Mouse (Mus musculus): ENCODE measurements around the gene Slc25a17. TPM values are rescaled to one million over a fixed set of nuclear protein-coding genes. Genes with fewer than 3 reads are reported as not detected.

Gene Slc25a17
- total and polyA plus RNA-seq, 2 experiments from 2014 or later = 35.7 to 39.8 TPM

DNA sequence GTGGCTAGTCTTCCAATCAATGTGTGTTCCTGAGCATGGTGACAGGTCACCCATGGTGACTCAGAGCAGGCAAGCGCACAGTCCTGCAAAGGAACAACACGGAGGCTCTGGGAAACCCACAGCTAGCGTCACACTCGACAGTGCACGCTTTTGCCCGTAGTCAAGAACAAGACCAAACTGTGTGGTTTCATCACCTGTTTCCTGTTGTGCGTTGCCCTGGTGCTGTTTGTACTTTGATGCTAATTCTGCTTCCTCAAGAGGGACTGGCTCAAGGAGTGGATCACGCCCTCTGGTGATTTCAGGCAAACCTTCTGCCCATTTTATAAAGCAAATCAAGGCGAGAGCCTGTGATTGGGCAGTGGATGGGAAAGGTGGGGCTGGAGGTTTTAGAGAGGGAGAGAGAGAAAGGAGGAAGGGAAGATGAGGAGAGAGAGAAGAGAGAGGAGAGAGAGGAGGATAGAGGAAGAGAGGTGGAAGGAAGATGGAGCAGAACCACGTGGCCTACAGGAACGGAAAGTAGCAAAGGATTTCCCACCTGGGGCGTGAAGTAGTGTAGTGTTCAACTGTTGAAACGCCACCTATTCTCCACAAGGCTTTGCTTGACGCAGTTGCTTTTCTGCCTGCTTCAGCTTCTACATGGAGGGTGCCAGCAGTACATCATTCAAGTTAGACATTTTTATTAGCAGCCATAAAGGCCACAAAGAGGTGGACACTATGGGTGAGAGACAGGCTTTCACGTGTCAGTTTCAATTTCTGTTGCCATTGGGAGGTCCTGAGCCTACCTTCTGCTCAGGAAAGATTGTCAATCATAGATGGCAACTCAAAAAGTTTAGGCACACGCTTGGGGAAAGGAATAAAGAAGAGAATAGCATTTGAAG lies 59.2 kb downstream of the Slc25a17 start:
- Histone ChIP-seq H3K4me1 (ENCODE audit: control insufficient read depth, insufficient read depth) (no peaks in the 10 kb centered on the region), H3K27me3 (ENCODE audit: control insufficient read depth, insufficient read depth, low read length) (no peaks in the 10 kb centered on the region), H3K36me3 (replicated peaks; ENCODE audit: control insufficient read depth, insufficient read depth, low read length) (no peaks in the 10 kb centered on the region), H3K9me3 (replicated peaks; ENCODE audit: control insufficient read depth, low read length) (no peaks in the 10 kb centered on the region), H3K27ac (ENCODE audit: low read depth) (no peak overlapping the region), H3K9ac (replicated peaks; ENCODE audit: low read depth, low read length) (no peak overlapping the region), H3K4me2 (ENCODE audit: low read depth, low read length) (no peak overlapping the region), H3K4me3 (ENCODE audit: low read depth, low read length) (no peak overlapping the region)
- ATAC-seq (ENCODE audit: insufficient read depth, low read depth) = no peak
- no peak for TF ChIP-seq EP300 (IDR thresholded peaks at IDR 0.05; ENCODE audit: low read depth)
- TF ChIP-seq CTCF (IDR thresholded peaks at IDR 0.05; ENCODE audit: low read depth) = no peak
- 65% methylated on average over 16 of the region's 16 CpGs for WGBS
- no peak for DNase-seq (ENCODE audit: low spot score)

GRCm38 (mm10) chr15:81300520-81301069 lies 60.0 kb downstream of the Slc25a17 start:
- Histone ChIP-seq H3K27ac (ENCODE audit: low read depth) (no peak overlapping the region), H3K4me3 (ENCODE audit: low read depth, low read length) (no peak overlapping the region), H3K9me3 (replicated peaks; ENCODE audit: control insufficient read depth, low read length) (no peaks in the 10 kb centered on the region), H3K27me3 (ENCODE audit: control insufficient read depth, insufficient read depth, low read length) (no peaks in the 10 kb centered on the region), H3K4me1 (ENCODE audit: control insufficient read depth, insufficient read depth) (no peaks in the 10 kb centered on the region), H3K36me3 (replicated peaks; ENCODE audit: control insufficient read depth, insufficient read depth, low read length) (no peaks in the 10 kb centered on the region), H3K4me2 (ENCODE audit: low read depth, low read length) (no peak overlapping the region), H3K9ac (replicated peaks; ENCODE audit: low read depth, low read length) (no peak overlapping the region)
- no peak for DNase-seq (ENCODE audit: low spot score)
- ATAC-seq (ENCODE audit: insufficient read depth, low read depth) = no peak
- WGBS = 86% methylated on average over 3 of the region's 3 CpGs
- TF ChIP-seq CTCF (IDR thresholded peaks at IDR 0.05; ENCODE audit: low read depth) = no peak
- no peak for TF ChIP-seq EP300 (IDR thresholded peaks at IDR 0.05; ENCODE audit: low read depth)

- Histone ChIP-seq H3K4me3 (ENCODE audit: low read depth, low read length) (no peak overlapping the region), H3K4me1 (ENCODE audit: control insufficient read depth, insufficient read depth) (no peaks in the 10 kb centered on the region), H3K36me3 (replicated peaks; ENCODE audit: control insufficient read depth, insufficient read depth, low read length) (no peaks in the 10 kb centered on the region), H3K27me3 (ENCODE audit: control insufficient read depth, insufficient read depth, low read length) (no peaks in the 10 kb centered on the region), H3K9ac (replicated peaks; ENCODE audit: low read depth, low read length) (no peak overlapping the region), H3K4me2 (ENCODE audit: low read depth, low read length) (no peak overlapping the region), H3K27ac (ENCODE audit: low read depth) (no peak overlapping the region), H3K9me3 (replicated peaks; ENCODE audit: control insufficient read depth, low read length) (no peaks in the 10 kb centered on the region)
- ATAC-seq (ENCODE audit: insufficient read depth, low read depth) (no peak), DNase-seq (ENCODE audit: low spot score) (no peak)
- TF ChIP-seq CTCF (IDR thresholded peaks at IDR 0.05; ENCODE audit: low read depth) (no peak), EP300 (IDR thresholded peaks at IDR 0.05; ENCODE audit: low read depth) (no peak)
- WGBS = 80% methylated on average over 4 of the region's 4 CpGs
Measured at GRCm38 (mm10) chr15:81299549-81299948, 61.1 kb downstream of the Slc25a17 start.

- ATAC-seq (ENCODE audit: insufficient read depth, low read depth) = no peak
- TF ChIP-seq CTCF (IDR thresholded peaks at IDR 0.05; ENCODE audit: low read depth) (no peak), EP300 (IDR thresholded peaks at IDR 0.05; ENCODE audit: low read depth) (no peak)
- no peak overlapping the region for H3K4me3 ChIP-seq (ENCODE audit: low read depth, low read length)
- no peak overlapping the region for H3K9ac ChIP-seq (replicated peaks; ENCODE audit: low read depth, low read length)
- no peaks in the 10 kb centered on the region for H3K4me1 ChIP-seq (ENCODE audit: control insufficient read depth, insufficient read depth)
- H3K27me3 ChIP-seq (ENCODE audit: control insufficient read depth, insufficient read depth, low read length) = no peaks in the 10 kb centered on the region
- H3K9me3 ChIP-seq (replicated peaks; ENCODE audit: control insufficient read depth, low read length) = no peaks in the 10 kb centered on the region
- no peak for DNase-seq (ENCODE audit: low spot score)
- 71% methylated on average over 6 of the region's 6 CpGs for WGBS
- H3K27ac ChIP-seq (ENCODE audit: low read depth) = no peak overlapping the region
- no peaks in the 10 kb centered on the region for H3K36me3 ChIP-seq (replicated peaks; ENCODE audit: control insufficient read depth, insufficient read depth, low read length)
- H3K4me2 ChIP-seq (ENCODE audit: low read depth, low read length) = no peak overlapping the region
Measured at GRCm38 (mm10) chr15:81298213-81298612, 62.4 kb downstream of the Slc25a17 start.

- 84% methylated on average over 3 of the region's 3 CpGs for WGBS
Measured at GRCm38 (mm10) chr15:81297543-81297942, 63.1 kb downstream of the Slc25a17 start.

More at GRCm38 (mm10) chr15:81297543-81297942, 63.1 kb downstream of the Slc25a17 start:
- no peak overlapping the region for H3K4me3 ChIP-seq (ENCODE audit: low read depth, low read length)
- no peak for ATAC-seq (ENCODE audit: insufficient read depth, low read depth)
- no peak for DNase-seq (ENCODE audit: low spot score)
- H3K36me3 ChIP-seq (replicated peaks; ENCODE audit: control insufficient read depth, insufficient read depth, low read length) = no peaks in the 10 kb centered on the region
- no peaks in the 10 kb centered on the region for H3K9me3 ChIP-seq (replicated peaks; ENCODE audit: control insufficient read depth, low read length)
- no peaks in the 10 kb centered on the region for H3K4me1 ChIP-seq (ENCODE audit: control insufficient read depth, insufficient read depth)
- H3K4me2 ChIP-seq (ENCODE audit: low read depth, low read length) = no peak overlapping the region
- TF ChIP-seq EP300 (IDR thresholded peaks at IDR 0.05; ENCODE audit: low read depth) (no peak), CTCF (IDR thresholded peaks at IDR 0.05; ENCODE audit: low read depth) (no peak)
- H3K9ac ChIP-seq (replicated peaks; ENCODE audit: low read depth, low read length) = no peak overlapping the region
- no peak overlapping the region for H3K27ac ChIP-seq (ENCODE audit: low read depth)
- H3K27me3 ChIP-seq (ENCODE audit: control insufficient read depth, insufficient read depth, low read length) = no peaks in the 10 kb centered on the region

All from heart, postnatal 0 days (tissue).